10 mouse cellular contexts compared by ENCODE assay signal in genomic region chr14:23679378-23679777, GRCm38 (mm10).
DNase-seq lines count a peak whose midpoint lies in the region; ATAC-seq lines count a peak whose summit lies in the region.
"Had no signal": no experiment of that assay in that cellular context is flagged by ENCODE, and none has a peak within 500 bp of the region (broad histone marks: within the 10 kb centered on the region; RNA-seq: fewer than 3 reads in every experiment).

No protein-coding gene starts in this region.

- no peak overlapping the region for H3K4me3 ChIP-seq in hindbrain, embryonic 10.5 days
- no peak overlapping the region for H3K4me3 ChIP-seq in hindbrain, embryonic 14.5 days (replicated peaks; ENCODE audit: low read length)
- H3K4me3 ChIP-seq in embryonic facial prominence, embryonic 10.5 days, result no peak overlapping the region
- H3K4me3 ChIP-seq: embryonic facial prominence, embryonic 13.5 days had no signal

- H3K9ac ChIP-seq in hindbrain, embryonic 14.5 days, result no peak overlapping the region
- H3K9ac ChIP-seq: embryonic facial prominence, embryonic 13.5 days had no signal

- no peak overlapping the region for H3K27ac ChIP-seq in hindbrain, embryonic 10.5 days
- H3K27ac ChIP-seq in hindbrain, embryonic 14.5 days, result no peak overlapping the region
- H3K27ac ChIP-seq in embryonic facial prominence, embryonic 10.5 days (replicated peaks), result no peak overlapping the region
- H3K27ac ChIP-seq: embryonic facial prominence, embryonic 13.5 days had no signal

- no peaks in the 10 kb centered on the region for H3K27me3 ChIP-seq in hindbrain, embryonic 10.5 days (ENCODE audit: insufficient read depth, poor library complexity, severe bottlenecking)
- no peaks in the 10 kb centered on the region for H3K27me3 ChIP-seq in hindbrain, embryonic 14.5 days (ENCODE audit: control insufficient read depth, insufficient read depth, low read length)
- H3K27me3 ChIP-seq in embryonic facial prominence, embryonic 10.5 days (replicated peaks; ENCODE audit: low read depth, poor library complexity, severe bottlenecking), result no peaks in the 10 kb centered on the region
- H3K27me3 ChIP-seq: embryonic facial prominence, embryonic 13.5 days had no signal

- no peaks in the 10 kb centered on the region for H3K9me3 ChIP-seq in hindbrain, embryonic 10.5 days
- no peaks in the 10 kb centered on the region for H3K9me3 ChIP-seq in hindbrain, embryonic 14.5 days (ENCODE audit: control insufficient read depth, low read length)
- H3K9me3 ChIP-seq in embryonic facial prominence, embryonic 10.5 days, result no peaks in the 10 kb centered on the region
- H3K9me3 ChIP-seq: embryonic facial prominence, embryonic 13.5 days had no signal

- DNase-seq in hindbrain, embryonic 10.5 days (ENCODE audit: low spot score), result peak; percentile 14
- DNase-seq in hindbrain, embryonic 14.5 days (ENCODE audit: low spot score), result no peak
- DNase-seq in right cerebral cortex, postnatal 14 days, result peak; percentile 20
- DNase-seq in right cerebral cortex, adult 18-20 months, result no peak
- DNase-seq in embryonic facial prominence, embryonic 10.5 days (ENCODE audit: low spot score), result peak; percentile 27
- DNase-seq in thymus, postnatal 25 days, result peak; percentile 2
- no peak for DNase-seq in MN1 (ENCODE audit: low spot score)
- no peak for DNase-seq in frontal cortex, postnatal 25 days (ENCODE audit: low spot score in 2 of 2)

- 69% methylated on average over 2 of the region's 2 CpGs for WGBS in hindbrain, embryonic 10.5 days
- 70% methylated on average over 2 of the region's 2 CpGs for WGBS in hindbrain, embryonic 14.5 days
- WGBS in embryonic facial prominence, embryonic 10.5 days, result 68% methylated on average over 2 of the region's 2 CpGs

- no peaks in the 10 kb centered on the region for H3K36me3 ChIP-seq in hindbrain, embryonic 10.5 days
- H3K36me3 ChIP-seq in hindbrain, embryonic 14.5 days (replicated peaks; ENCODE audit: control insufficient read depth, insufficient read depth), result no peaks in the 10 kb centered on the region
- H3K36me3 ChIP-seq in embryonic facial prominence, embryonic 10.5 days (replicated peaks), result no peaks in the 10 kb centered on the region
- H3K36me3 ChIP-seq: embryonic facial prominence, embryonic 13.5 days had no signal

- H3K4me2 ChIP-seq in hindbrain, embryonic 14.5 days (replicated peaks), result no peak overlapping the region
- H3K4me2 ChIP-seq: embryonic facial prominence, embryonic 13.5 days had no signal

- H3K4me1 ChIP-seq in hindbrain, embryonic 10.5 days (replicated peaks), result no peaks in the 10 kb centered on the region
- H3K4me1 ChIP-seq in hindbrain, embryonic 14.5 days (replicated peaks; ENCODE audit: control insufficient read depth, insufficient read depth, low read length), result no peaks in the 10 kb centered on the region
- no peaks in the 10 kb centered on the region for H3K4me1 ChIP-seq in embryonic facial prominence, embryonic 10.5 days
- H3K4me1 ChIP-seq: embryonic facial prominence, embryonic 13.5 days had no signal

- no peak for ATAC-seq in hindbrain, embryonic 14.5 days (ENCODE audit: low FRiP score)
- ATAC-seq: activated CD4-positive, CD25-positive, alpha-beta regulatory T cell, adult 4 months had no signal

Comparison
In these comparisons a context has a peak if more than half of its experiments do, and no peak if none do; other contexts are left out.
1. DNase-seq: peak in hindbrain, embryonic 10.5 days (single experiment), right cerebral cortex, postnatal 14 days (single experiment), embryonic facial prominence, embryonic 10.5 days (single experiment) and thymus, postnatal 25 days (single experiment); none in hindbrain, embryonic 14.5 days (single experiment), right cerebral cortex, adult 18-20 months (single experiment), MN1 (single experiment) and frontal cortex, postnatal 25 days (0 of 2).